Mouse (Mus musculus): Measurements from ENCODE around the gene Dmrtb1.

The Dmrtb1 gene

DNA sequence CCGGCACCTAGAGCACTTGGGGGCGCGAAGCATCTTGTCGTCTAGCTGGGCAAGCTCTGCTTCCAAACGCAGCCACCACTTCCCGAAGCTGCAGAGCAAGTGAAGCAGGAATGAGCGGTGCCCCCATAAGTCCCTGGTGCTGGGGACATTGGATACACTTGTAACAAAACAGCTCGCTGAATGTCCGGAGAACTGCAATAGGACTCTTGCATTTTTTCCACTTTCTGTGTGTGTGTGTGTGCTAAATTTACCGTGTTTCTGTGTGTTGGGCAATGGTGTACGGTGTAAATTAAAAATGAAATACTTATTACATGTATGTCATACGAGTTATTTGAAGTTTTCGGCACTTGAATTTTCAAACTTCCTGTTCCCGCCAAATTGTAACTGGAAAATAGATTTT, at the start of gene Dmrtb1:
Gene Dmrtb1 (minus strand): TSS at position 101 of the 400 bp plus-strand sequence.
- no peak for DNase-seq

DNA sequence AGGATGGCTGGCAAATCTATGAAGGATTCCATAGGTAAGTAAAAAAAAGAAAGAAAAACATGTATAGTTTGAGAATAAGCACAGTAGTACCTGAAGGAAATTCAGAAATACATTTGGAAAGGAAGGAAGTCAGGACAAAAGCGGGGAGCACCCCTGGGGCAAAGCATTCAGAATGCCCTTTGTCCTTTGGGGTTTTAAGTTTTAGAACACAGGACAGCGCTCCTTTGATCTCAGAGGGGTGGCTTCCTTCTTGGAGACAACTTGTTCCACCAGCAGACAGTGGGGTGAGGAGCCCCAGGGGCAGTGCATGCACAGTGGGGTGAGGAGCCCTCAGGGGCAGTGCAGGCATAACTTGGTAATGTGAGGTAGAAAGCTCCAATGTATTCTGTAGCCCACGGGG, 49.6 kb upstream of the Dmrtb1 start:
- DNase-seq: no peak

DNA sequence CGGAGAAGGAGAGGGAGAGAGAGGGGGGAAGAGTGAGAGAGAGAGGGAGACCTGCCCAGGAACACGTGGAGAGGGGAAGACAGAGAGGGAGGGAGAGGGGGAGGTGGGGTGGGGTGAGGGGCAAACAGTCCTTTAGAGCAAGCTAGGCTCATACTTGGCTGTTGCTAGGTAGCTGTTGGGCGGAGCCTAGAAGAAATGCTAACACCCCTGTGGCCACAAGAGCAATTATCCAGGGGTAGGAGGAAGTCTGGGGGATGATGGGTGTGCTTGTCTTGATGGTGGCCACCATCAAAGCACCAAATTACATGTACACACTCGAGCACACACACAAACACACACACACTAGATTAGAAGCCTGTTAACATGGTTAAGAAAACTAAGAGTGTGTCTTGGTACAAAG, 48.6 kb upstream of the Dmrtb1 start:
- no peak for DNase-seq

DNA sequence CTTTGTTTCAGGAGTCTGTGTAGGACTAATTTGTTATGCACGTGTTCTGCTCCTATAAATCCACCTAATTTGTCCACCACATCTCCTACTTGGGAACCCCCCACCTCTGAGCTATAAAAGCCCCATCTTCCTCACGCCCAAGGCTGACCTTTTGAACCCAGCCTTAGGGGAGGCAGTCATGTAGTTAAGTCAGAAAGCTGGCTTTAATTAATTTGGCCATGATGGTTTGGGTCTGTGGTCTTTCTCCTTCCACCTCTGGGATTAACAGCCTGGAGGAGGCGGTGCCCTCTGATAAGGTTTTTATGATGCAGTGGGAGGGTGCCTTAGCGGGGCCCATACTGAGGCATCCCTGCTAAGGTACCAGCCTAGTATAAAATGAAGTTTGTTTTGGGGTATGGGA, 48.2 kb upstream of the Dmrtb1 start:
- no peak for DNase-seq

DNA sequence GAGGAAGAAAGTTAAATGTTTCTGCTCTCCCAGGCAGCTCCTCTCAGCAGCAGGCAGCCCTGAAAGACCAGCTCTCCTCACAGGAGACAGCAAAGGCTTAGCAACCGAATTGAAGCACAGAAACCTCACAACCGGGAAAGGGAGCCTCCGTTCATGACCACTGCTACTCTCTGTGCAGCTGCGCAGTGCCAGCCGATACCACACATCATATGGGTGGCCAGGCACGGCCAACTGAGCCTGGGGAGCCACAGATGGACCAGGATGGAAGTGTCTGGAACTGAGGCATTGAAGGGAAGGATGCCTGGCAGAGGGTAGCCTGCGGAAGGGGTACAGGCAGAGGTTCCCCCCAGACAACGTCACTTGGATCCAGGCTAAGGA, 47.0 kb upstream of the Dmrtb1 start:
- no peak for DNase-seq

DNA sequence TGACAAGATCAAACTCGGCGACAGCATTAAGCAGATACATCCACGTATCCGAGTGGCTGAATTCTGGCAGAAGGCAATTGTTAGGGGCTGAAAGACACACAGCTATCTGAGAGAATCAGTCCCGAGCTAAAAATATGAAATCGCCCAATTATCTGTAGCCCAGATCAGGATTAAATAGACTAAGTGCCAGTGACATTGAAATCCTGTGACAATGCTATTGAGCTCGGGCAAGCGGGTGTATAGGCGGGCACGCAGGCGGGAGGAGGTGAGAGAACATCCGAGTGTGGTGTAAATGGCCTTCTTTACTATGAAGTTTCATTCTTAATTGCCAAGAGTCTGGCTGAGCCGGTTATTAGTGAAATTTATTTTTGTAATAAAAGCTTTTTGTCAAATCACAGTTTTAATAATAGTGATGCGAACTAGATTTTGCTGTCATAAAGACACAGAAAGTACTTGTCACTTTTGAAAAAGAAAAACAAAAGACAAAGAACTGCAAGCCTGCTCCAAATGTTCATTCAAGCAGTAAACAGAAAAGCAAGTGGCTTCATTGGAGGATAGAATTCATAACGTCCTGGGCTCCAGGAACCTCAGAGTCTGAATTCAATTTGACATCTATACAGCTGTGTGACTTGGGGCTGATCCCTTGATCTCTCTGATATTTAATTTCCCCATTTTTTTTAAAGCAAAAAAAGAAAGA, 46.5 kb upstream of the Dmrtb1 start:
- DNase-seq: no peak

DNA sequence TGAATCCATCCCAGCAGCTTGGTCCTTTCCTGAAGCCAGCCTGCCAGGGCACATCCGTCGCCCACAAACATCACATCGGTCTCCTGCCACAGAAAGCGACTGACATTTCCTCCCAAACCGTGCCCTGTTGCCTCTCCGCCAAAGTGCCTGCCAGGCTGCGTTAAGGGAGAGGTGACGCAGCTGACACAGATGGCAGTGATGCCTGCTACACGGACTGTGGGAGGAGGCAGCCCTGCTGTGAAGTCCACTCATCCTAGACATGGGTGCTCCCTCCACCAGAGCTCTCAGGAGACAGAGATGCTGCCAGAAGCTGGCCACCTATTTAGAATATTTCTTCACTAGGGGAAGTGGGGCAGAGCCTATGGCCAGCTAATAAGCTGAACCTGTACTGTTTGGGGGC, 41.4 kb upstream of the Dmrtb1 start:
- DNase-seq: no peak

DNA sequence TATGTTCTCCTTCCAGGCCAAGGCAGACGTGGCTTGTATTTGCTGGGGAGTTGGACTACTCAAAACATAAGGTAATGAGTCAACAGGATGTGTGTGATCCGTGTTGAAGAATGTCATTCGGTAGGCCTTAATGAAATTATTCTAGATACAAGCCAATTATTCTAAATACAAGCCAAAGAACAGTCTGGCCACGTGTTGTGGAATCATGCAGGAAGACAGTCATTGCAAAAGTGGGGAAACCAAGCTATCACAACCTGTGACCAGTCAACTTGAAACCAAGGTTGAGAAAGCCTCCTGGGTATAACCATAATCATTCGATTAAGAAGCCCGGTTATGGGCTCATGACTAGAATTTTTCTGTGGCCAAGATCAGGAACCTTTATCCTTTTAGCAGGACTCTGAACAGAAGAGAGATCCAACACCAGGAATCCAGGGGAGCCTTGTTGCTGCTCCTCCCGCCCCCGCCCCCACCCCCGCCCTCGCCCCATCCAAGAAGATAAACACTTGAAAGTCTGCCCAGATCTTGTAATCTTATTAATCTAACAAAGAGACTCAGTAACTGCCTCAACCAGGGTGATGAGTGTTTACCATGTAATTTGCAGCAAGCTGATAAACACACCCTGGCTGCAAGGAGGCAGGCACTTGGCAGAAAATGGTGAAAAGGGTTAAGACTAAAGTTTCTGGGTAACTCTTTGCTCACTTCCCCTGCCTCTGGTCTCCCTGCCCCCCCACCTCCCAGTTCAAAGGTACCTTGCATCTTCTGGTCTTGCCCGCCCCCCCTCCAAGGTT, 36.2 kb upstream of the Dmrtb1 start:
- no peak for DNase-seq

DNA sequence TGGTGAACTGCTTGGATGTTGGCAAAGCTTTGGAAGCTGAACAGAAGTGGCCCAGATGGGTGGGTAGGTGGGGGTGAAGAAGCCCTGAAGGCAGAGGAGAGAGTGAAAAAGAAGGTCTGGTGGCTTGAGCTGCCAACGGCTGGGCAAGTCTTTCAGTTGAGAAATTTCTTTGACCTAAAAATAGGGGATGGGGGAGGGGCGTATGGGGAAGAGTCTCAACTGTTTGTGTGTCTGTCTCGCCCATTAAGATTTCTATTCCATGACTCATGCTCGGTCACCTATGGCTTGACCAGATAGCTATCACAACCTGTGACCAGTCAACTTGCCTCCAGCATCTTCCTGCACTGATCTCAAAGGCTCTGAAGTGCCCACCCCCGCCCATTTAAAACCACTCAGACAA, 35.1 kb upstream of the Dmrtb1 start:
- no peak for DNase-seq

DNA sequence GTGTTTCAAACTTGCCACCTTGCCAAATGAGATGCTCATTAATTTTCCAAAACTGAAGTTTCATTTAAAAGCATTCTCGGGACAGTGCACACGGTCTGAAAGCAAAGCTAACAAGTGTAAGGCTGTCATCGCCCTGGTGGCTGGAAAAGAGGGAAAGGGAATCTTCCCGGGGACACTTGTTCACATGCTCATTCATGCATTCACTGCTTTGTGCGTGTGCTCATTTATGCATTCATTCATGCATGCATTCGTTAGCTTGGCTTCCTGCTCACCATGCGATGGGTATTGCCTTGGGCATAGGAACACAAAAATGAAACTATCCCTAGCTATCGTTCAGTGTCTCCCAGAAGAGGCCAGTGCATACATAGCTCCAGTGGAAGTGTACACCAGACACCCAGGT, 34.7 kb upstream of the Dmrtb1 start:
- no peak for DNase-seq

DNA sequence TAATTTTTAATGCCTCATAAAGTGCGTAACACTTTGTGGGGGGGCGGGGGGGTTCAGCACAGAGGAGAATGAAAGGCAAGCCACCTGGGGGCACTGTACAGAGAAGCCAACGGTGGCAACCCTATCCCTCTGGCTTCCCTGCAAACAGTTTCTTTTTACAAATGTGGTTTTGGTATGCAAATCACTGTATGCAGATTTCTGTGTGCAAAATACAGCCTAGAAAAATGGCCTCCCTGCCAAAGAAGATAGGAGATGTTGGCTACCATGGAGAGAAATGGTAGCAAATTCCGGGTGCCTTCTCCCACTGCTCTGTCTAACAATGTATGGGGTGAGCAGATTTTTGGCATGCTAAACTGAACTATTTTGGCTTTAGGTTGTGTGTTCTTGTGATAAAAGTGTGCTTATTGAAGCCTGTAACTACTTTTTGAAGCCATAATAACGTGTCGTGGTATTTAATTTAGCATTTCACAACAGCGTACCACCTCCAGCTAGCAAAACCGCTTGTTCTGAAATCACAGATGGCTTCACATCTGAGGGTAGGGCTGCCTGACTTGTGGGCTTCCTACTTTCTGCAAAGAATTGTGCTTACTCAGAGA, 33.8 kb upstream of the Dmrtb1 start:
- DNase-seq: no peak

DNA sequence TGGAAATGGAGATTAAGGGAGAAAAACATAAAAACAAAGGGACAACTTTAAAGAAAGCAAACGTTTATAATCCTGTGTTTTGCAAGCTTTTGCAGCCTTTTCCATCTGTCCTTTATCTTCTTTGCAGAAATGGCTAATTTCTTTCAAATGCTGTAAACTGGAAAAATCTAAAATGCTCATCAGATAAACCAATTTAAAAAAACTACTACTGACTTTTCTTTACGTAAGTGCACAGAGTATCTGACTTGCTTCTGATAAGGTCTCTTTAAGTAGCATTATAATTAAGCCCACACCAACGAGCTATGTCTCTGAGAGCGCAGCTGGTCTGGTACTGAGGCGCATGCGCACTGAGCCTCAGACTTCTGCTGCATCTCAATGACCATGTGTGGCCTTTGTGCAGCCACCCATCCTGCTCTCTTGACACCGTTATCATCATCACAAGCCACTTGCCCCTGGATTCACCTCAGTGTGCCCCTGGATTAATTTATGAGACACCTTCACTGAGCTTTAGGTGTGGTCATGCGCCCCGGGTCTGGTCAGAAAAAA, 32.8 kb upstream of the Dmrtb1 start:
- no peak for DNase-seq

DNA sequence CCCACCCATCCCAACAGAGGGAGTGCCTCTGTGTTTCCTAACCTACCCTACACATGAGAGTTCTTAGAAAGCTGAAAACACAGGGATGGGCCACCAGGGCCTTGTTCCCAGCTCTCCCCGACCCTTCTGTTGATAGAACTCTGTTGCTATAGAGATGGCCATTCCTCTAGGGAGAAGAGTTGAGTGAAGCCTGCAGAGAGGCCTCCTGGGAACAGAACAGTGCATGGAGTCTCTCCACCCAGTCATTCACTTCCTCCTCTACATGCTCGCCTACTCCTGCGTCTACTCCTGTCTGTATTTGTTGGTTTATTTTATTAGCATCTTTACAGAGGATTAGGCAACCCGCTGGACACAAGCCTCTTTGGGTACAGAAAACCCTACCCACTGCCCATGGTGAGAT, 22.9 kb upstream of the Dmrtb1 start:
- no peak for DNase-seq

DNA sequence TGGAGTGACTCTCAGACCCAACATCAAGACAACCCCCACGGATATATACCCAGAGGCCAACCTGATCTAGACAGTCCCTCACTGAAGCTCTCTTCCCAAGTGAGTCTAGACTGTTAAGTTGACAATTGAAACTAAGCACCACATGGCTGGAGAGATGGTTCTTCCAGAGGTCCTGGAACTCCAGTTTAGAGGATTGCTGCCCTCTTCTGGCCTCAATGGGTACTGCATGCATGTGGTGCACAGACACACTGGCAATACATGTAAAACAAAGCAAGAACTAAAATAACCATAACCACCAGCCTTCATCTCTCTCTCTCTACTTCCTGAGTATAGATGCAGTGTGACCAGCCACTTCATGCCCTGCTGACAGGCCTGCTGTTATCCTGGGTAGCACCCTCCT, 20.2 kb upstream of the Dmrtb1 start:
- peak; percentile 37 for DNase-seq

DNA sequence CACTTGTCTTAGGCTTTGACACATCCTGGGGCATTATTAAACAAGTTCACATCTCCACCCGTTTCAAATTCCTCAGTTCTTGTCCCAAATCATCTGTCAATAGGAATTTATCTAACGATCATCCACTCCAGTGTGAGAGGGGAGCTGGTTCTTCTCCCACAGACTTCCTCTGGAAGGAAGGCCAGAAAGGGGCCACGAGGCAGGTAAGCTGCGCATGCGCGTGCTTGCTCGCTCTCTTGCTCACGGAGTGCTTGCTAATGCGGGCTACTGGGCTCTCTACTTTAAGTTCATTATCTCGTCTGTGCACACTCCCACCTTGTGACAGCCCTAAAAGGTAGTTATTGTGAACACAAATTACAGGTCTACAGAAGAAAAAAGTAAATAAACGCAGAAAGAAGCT, 17.6 kb upstream of the Dmrtb1 start:
- no peak for DNase-seq

DNA sequence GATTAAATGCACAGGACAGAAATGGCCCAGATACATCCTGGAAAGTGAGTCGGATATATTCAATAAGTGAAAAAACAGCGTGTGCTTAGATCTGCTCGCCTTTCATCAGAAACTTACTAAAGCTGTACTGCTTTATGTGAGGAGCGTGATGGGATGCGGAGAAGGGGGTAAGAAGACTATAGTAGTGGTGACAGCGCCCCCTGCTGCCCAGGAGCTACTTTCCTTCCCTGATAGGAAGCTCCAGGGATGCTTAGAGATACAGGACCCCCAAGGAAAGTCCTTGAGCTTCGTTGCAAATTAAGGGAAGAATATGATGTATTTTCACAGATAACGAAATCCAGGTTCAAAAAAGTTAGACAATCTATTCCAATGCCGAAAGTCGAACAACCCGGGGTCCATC, 17.1 kb upstream of the Dmrtb1 start:
- peak; percentile 48 for DNase-seq

DNA sequence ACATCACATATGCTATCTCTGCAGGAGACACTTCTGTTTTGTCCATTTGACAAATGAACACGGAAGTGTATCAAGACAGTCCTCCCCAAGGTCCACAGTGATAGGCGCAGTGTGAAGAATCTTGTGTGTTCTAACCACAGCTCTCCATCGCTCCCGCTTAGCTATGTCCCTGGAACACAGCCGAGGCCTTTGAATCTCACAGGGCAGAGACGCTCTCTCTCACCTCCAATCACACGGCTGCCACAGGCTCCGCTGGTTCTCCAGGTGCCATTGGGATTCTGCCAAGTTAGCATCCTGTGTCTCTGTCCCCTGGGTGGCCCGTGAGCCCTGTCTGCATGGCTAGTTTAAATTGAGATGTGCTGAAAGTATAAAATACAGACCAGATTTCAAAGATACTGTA, 15.2 kb upstream of the Dmrtb1 start:
- DNase-seq: no peak

DNA sequence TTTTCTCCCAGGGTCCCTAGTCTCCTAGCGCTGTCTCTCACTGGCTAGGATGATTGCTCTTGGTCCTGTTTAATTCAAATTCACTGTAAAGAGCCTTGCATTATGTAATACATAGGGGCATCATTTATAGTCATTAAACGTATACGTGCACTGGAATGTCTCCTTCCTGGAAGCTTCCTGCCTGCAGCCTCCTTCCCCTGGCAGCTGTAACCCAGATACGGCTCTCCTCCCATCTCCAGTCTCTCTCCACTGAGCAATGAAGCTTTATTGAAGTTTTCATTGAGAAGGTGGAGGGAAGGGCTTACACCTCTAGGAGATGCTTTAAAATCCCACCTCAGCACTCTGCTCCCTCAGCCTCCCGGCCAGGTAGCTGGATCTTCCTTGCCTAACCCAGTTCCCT, 9.8 kb upstream of the Dmrtb1 start:
- DNase-seq: no peak

DNA sequence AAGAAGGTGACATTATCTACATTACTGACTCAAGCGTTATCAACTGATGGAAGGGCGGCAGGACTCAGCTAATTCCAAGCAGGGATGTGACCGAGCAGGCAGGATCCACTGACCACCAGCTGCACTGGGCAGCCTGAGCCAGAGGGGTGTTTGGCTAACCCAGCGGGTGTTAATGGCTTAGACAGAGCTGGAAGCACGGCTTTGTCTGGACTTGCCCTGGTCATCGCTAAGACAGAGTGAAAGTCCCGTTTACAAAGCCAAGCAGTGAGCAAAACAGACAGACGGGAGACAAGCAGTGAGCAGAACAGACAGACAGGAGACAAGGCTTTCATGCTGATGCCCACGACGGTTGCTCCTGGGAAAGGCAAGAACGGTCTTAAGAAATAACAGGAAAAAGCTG, 4.2 kb upstream of the Dmrtb1 start:
- DNase-seq: no peak

DNA sequence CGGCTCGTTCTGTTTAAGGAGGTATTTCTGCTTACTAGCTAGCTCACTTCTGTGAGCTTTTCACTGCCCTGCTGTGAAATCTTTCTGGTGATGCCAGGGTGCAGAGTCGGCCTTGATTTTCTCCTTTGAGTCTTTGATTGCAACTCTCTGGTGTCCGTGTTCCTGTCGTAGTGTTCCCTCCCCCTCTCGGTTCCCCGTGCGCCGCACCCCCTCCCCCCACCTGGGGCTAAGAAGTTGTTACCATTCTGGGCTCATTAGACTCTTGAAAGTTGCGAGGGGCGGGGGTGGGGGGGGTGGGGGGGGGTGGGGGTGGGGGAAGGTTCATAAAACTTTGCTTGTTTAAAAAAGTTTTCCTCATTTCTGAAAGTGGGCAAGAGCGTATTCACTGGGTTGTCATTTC, 3.1 kb upstream of the Dmrtb1 start:
- DNase-seq: no peak

DNA sequence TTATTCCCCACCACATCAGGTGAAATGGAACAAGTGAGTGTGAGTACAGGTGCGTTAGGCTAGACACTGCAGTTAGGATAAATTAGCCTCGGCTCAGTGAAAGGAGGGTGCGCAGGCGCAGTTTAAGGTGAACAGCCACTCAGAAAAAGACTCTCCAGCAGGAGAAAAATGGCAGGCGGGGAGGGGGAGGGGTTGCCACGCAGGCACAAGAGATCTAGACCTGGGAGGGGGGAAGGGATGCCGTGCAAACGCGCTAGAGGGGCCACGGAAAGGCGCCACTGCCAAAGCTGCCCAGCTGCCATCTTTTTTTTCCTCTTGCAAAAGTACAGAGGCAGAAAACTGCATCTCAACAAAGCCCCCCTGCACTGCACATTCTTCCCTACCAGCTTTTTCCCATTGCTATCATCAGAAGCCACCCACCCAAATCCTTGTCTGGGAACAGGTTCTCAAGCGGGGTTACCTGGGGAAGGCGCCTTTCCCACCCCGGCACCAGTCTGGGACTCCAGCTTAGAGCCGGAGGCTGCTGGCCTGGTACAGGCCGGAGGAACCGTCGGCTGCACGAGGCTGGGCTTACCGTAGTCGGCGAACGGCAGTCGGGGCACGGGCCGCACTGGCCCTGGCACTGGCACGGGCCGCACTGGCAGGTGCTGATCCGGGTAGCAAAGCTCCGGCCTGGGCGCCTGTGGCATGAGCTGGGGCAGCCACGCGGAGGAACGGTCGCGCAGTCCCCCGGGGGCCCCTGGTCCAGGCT, 849 bp downstream of the Dmrtb1 start:
- no peak for DNase-seq

DNA sequence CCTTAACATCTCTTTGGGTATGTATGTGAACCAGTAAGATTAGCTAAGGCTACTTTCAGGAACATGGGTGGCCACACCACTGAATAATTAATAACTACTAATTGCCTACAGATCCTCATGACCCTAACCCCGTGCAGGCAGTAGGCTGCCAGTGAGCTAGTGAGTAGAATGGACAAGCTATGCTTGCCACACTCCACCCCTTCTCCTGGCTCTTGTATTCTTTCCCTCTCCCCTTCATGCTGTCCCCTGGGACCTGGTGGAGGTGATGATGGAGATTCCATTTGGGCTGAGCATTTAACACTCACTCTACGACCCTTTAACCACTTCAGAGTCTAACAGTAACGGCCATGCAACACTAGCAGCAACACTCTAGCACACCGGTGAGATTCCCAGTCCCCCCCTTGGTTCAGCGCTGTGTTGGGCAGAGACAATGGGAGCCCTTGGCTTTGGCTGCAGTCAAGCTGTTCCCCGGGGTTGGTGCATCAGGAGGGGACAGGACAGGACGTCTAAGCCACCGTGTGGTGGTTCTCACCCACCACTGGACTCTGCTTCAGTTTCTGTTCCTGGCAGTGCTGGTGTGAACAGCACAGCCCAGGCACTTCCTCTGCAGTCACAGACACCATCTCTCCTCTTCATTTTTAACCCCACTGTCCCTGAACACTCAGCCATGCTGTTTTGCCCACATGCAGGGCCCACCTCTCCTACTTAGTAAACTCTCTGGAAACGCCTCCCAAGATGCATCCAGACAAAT, 2.8 kb downstream of the Dmrtb1 start:
- no peak for DNase-seq
